Mouse (Mus musculus): Measurements from ENCODE around the gene Nop53.
A peak's percentile ranks its signal among the peaks of the same experiment; 100 is the strongest.

Nop53 gene

DNA sequence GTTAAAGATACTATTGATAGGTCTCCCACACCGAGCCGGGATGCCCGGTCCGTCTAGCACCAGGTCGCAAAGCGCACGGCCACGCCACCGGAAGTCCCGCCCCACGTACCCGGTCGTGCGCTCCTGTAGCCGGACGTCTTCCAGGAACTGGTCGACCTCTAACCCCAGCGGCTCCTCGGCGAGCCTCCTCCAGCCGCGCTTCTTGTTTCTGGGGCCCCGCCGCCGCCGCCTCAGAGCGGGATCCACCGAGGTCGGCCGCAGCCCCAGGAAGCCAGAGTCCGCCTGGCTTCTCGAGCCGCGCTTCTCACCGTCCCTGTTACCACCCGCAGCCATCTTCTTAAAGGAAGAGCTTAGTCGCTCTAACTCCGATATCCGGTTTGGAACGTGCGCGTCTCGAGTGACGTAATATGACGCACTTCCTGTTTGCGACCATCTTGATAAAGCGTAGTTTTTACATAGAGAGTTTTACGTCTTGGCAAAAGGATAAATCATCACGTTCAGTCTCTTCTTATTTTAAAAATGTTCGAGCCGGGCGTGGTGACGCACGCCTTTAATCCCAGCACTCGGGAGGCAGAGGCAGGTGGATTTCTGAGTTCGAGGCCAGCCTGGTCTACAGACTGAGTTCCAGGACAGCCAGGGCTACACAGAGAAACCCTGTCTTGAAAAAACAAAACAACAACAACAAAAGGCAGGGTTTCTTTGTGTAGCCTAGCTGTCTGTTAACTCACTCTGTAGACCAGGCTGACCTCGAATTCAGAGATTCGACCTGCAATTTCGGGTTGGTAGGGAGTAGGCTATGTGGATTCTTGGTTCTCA lies at the start of gene Nop53:
Nop53 (minus strand) TSS at position 354 of the 816 bp plus-strand sequence.
- peak; percentile 93 for DNase-seq

DNA sequence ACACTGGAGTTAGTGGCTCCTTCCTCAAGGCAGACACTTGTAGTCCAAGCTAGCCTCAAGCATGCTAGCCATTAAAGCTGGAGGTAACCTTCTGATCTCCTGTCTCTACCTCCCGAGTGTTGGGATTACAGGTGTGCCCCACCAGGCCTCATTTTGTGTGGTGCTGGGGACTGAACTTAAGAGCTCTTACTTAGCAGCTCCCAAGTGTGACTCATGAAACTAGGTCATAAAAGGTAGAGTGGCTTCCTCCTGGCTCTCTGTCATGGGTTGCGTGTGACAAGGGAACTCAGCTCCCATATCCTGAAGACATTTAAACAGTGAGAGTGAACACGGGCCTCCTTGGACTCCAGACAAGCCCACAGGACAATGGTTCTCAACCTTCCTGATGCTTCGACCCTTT lies 47.9 kb upstream of the Nop53 start:
- DNase-seq, result no peak

DNA sequence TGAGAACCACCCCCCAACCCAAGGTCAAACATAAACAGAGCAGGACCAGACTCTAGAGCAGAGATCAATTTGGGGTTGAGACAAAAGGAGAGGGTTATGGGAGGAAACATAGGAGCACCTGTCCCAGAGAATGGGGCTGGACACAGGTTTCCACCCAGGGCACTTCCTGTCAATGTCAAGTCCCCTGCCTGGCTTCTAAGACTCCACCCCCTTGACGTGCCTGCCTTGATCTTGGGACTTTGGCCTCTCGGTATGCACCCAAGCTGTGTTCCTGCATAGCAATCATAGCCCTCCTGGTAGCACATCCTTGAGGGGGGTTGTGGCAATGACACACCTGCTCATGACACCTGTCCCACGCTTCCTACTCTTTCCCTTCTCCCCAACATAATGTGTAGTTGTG lies 47.3 kb upstream of the Nop53 start:
- no peak for DNase-seq

DNA sequence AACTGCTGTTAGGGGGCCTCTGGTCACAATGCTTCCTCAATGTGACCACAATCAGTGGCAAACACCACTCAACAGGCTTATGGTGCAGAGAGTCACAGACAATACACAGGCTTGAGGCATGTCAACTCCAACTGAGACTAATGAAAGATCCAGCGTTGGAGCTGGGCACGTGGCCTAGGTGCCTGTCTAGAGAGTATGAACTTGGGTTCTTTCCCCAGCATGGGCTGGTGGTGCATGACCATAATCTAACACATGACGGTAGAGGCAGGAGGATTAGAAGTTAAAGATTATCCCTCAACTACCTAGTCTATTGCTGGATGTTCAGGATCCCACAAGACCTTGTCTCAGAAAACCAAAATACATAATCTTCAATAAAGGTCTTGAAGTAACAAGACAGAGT lies 45.9 kb upstream of the Nop53 start:
- no peak for DNase-seq

DNA sequence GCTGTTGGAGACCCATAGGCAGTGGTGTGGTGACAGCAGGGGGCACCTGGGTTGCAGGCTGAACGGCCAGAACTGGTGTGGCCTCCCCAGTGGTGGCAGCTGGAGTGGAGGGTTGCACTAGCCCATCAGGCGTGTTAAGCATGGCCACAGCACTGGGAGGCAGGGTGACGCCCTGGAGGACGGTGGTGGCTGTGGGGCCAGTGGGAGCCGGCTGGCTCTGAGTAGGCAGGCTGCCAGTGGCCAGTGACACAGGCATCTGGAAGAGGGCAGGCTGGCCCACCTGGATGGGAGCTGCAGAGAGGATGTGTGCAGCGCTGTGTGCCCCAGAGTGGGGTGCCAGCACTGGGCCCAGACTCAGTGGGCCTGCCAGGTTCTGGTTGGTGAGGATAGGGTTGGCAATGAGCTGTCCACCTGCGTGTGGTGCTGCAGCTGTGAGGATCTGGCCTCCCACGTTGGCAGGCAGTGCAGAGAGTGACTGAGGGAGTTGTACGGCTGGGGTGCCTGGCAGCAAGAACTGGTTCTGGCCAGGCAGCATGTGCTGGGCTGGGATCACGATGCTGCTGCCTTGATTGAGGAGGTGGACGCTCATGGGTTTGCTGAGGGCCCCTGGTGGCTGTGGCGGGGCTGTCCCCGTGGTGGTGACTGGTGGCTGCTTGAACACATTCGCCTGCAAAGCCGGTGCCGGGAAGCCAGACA lies 41.9 kb upstream of the Nop53 start:
- no peak for DNase-seq

DNA sequence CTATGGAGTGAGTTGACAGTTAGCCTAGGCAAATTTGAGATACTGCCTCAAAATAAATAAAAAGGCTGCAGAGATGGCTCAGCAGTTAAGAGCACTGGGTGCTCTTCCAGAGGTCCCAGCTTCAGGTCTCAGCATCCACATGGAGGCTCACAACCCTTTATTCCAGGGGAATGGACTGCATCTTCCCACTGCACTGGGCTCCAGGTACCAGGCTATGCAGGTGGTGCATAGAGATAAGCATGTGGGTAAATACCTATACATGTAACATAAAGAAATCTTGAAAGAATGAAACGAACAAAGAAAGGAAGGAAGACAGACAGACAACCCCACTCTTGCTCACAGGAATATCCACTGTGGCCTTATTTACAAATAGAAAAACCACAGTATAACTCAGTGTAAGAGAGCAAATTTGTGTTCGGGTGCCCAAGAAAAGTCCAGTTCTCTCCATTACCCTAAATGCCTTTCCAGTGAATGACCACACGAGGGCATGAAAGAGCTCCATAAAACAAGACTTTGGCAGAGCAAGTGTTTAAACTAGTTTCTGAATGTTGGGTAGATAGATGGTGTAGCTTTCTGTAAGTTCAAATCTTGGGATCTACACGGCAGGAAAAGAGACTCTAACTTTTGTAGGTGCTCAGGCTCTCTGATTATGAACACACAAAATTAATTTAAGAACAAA lies 37.0 kb upstream of the Nop53 start:
- no peak for DNase-seq

DNA sequence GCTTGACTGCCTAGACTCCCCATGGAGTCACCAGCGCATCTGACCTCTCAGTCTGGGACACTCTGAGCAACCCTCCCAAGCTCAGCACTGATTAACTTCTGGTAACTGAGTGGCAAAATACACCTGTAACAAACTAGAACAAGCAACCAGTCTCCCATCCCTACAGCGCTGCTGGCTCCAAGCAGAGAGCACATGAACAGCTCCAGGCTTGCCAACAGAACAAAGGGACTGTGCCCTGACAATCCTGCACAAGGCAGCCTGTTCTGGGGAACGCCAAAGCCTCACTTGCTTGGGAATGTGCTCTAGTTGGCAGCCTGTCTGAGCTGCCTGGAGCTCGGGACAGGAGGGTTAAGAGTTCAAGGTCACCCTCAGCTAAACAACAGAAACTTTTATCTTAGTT lies 35.7 kb upstream of the Nop53 start:
- DNase-seq, result no peak

DNA sequence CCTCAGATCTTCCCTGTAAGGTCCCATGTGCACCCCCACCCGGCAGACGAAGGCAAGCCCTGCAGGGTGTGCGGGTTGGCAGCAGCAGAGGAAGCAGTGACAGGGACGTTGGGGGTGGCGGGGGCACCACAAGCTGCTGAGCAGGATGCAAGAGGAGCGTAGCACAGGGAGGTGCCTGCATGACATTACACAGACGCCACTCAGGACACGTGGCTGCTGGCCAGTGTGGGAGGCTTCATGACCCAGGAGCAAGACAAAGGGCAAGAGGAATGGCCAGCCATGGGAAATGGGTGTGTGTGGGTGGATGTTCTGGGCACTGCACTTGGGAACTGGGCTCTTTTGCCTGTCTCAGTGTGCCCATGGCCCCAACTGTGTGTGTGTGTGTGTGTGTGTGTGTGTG lies 34.4 kb upstream of the Nop53 start:
- DNase-seq, result no peak

DNA sequence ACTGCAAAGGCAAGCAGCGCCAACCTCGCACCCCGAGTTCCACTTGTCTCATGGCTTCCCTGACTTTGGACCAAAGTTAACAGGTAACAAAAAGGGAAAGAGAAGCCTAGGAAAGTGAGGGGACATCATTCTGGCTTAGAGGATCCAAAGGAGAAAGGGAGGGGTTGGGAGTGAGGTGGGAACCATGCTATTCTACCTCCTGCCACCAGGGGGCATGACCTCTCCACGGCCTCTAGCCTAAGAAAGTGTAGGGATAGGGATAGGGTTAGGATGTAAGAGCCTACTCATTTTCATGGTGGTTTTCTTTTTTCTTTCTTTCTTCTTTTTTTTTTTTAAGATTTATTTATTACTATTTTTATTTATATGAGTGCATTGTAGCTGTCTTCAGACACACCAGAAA lies 30.0 kb upstream of the Nop53 start:
- DNase-seq, result peak; percentile 56

DNA sequence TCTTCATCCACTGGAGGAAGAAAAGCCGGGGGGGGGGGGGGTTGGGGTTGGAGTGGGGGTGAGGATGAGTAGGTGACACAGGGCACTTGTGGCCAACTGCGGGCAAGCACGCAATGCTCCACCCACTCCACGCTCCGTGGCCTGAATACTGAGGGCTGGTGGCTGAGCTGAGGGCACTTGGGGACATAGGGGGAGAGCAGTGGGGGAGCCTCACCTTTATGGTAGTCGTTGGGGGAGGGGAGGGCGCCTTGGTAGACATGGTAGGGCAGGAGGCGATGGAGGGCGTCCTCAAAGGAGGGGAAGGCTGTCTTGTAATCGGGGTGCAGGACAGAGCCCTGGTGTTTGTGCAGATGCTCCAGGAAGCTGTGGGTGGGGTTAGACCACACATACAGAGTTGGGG lies 29.6 kb upstream of the Nop53 start:
- DNase-seq, result no peak

DNA sequence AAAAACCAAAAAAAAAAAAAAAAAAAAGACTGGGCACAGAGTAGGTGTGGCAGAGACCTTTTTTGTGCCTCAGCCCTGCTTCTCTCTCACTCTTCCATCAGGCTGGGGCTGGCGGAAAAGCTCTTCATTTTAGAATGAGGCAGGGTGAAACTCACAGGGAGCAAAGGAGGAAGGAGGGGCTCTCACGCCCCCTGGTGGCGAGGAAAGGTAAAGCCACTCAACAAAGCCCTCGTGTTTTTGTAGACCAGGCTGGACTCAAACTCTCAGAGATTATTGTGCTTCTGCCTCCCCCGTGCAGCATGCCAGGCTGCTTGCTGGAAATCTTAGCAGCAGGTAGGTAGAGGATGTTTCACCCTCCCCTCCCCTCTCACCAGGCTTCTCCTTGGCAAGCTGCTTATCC lies 28.8 kb upstream of the Nop53 start:
- DNase-seq, result peak; percentile 59

DNA sequence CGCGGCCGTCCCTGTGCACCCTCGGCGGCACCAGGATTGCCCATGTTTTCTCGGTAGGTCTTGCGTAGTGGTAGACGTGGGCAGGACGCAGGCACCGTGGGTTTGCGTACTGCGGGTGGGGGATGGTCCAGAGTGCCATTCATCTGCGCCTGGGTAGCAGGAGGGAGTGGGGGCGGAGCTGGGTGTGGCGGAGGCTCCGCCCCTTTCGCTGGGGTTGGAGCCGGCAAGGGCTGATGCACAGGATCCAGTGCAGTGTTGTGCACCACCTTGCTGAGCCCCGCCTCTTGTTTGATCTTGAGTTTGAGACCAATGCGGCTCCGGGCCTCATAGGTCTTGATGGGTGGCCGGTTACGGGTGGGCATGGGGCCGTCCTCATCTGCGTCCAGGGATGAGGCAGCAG lies 26.4 kb upstream of the Nop53 start:
- no peak for DNase-seq

DNA sequence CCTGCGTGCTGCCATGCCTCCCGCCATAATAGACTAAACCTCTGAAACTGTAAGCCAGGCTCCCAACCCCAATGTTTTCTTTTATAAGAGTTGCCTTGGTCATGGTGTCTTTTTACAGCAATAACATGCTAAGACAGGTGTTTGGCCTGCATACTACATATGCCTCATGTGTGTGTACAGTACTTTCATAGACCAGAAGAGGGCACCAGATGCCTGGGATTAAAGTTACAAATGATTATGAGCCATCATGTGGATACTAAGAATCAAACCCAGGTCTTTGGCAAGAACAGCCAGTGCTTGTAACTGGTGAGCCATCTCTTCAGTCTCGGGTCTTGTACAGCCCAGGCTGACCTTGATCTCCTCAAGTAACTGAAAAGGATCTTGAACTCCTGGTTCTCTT lies 23.8 kb upstream of the Nop53 start:
- DNase-seq, result no peak

DNA sequence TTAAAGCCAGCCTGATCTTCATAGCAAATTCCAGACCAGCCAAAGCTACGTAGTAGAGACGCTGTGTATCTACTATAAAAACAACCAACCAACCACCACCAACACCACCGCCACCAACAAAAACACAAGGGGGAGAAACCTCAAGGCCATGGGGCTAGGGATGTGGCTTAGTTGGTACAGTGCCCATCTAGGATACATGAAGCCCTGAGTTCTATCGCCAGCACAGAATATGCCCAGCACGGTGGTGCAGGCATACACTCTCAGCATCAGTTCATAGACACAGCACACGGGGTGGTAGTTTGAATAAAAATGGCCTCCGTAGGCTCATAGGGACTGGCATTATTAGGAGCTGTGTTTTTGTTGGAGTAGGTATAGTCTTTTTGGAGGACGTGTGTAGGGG lies 22.4 kb upstream of the Nop53 start:
- DNase-seq, result no peak

DNA sequence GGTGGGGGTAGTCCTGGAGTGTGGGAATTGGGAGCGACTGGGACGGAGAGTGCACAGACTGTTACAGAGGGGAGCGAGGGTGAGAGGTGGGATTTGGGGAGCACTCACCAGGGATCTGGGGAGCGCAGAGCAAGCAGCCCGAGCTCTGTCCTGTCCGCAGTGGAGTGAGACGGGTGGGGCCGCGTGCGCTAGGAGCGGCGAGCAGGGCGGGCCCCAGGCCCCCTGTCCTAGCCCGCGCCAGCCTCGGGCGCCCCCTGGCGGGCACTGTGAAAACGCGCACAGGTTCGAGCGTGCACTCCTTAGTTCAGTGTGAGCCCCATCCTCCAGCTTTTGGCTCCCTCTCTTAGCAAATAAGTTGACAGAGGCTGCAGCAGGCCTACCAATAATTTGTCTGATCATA lies 21.4 kb upstream of the Nop53 start, which contains the start of gene Ehd2:
Ehd2 (minus strand) TSS at position 256 of the 400 bp plus-strand sequence.
- DNase-seq, result peak; percentile 65

DNA sequence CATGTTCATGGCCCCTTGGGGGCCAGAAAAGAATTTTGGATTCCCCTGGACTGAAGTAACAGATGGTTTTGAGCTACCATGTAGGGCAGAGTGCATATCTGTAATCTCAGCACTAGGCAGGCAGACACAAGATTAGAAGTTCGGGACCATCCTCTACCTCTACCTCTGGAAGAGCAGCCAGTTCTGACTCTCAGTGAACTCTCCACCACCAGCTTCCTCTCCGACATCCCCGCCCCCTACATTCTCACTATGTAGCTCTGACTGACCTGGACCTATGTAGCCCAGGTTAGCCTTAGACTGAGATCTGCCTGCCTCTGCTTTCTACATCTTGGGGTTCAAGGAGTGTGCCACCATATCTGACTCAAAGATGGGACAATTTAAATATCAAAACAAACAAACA lies 20.6 kb upstream of the Nop53 start:
- no peak for DNase-seq

DNA sequence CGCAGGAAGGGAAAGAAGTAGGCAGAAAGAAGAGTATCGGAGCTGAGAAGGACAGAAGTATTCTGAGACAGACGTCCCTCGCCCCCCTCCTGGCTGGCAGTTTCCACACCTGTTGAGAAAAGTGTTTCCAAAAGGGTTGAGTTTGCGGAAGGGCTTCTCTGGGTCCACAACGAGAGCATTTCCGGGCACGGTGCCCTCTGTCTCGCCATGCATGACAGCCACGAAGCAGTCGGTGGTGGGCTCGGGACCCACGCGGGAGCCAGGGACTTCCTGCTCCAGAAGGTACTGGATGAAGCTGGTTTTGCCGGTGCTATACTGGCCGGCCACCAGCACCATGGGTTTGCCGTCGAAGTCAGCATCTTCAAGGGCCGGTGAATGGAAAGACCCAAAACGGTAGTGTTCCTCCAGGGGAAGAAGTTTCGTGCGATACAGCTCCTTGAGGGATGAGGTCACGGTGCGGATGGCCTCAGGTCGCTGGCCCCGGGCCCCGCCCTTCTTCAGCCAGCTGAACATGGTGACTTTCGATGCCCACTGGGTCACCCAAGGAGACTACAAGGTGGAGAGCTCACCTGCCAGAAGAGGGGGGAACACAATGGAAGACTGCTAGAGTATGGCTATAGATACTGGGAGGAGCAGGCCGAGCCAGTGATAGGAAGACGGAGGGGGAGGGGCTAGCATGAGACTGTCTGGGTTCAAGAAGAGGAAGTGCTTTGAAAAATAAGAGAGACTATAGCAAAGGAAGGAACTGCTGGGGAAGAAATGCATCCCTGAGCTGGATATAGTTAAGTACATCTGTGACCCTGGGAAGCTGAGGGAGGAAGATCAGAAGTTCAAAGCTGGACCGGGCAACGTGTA lies 18.2 kb upstream of the Nop53 start:
- DNase-seq, result no peak

DNA sequence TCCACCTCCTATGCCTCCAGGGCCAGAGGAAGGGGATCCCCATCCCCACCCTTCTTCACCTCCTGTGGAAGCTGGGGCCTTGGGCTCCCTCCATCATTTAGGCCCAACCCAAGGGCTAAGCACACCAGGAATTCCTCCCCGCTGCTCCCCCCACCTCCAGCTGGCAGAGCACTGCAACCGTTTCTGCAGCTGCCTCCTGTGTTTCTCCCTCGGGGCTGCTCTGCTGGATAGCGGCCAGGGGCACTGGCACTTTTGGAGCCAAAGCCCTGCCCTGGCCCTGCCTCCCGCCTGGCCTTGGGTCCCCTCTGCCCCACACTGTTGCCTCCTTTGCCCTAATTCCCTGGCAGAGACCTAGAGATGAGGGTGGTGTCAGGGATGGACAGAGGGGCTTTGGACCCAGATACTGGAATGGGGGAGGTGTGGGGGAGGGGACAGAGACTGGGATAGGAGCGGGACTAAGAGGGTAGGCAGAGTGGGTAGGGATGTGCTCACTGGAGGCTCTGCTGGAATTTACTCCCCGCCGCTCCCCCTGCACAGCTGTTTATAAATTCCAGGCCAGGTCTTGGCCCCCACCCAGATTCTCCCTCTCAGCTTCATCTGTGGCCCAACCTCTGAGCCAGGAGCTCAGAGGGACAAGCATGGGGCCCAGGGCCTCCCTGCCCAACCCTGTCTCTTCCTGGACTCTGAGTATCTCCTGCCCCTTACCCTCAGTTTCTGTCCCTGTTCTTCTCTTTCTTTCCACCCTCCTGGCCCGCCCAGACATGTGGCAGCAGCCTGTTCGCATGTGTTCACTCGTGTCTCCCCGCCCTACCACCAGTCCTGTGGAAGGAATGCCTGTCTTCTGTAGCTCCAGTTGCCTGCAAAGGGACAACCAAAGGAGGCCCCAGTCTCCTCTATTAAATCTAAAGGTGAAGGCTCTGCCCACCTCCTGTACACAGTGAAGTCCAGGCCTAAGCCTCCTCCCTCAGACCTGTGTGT lies 16.7 kb upstream of the Nop53 start:
- no peak for DNase-seq

DNA sequence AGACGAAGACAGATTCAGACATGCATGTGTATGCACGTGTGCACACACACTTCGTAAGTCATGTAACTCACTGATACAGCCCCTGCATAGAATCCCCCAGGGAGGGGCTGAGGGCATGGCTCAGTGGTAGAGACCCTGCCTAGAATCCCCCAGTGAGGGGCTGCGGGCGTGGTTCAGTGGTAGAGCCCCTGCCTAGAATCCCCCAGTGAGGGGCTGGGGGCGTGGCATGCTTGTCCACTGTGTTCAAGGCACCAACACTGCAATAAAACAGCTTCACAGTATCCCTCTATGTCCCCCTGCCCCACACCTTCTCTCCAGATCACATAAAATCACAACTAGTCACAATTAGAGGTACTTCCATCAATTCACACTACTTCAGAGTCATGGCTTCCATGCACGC lies 15.9 kb upstream of the Nop53 start:
- no peak for DNase-seq

DNA sequence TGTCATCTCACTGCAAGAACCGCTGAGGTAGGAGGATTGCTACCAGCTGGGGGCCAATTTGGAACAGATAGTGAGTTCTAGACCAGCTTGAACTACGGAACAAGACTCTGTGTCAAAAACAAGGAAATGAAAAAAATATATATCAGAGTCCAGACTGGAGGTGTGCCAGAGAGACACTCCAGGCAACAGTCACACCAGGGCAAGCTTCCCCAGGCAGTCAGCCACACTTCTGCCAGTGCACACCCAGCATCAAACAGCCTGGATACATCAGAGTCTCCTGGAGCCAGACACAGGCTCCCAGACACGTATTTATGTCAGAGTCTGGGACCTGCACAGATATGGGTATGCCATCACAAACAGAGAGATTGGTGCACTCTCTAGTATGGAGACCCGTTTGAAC lies 15.4 kb upstream of the Nop53 start:
- no peak for DNase-seq

DNA sequence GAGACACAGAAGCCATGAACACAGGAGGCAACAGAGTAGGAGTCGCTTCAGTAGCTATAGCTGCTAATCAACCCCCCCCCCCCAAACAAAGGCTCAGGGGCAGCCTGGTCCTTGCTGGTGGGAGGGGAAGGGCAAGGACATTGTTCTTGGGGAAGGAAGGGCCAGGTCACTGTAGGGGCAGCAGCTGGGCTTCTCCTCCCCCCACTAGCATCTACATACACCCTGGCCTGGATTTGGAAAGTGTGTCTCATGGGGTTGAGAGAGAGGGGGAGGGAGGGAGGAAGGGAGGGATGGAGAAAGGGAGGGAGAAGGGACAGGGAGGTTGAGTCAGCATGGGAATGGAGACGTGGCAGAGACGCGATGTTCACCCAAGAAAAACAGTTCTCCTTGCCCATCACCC lies 14.8 kb upstream of the Nop53 start:
- DNase-seq, result no peak

DNA sequence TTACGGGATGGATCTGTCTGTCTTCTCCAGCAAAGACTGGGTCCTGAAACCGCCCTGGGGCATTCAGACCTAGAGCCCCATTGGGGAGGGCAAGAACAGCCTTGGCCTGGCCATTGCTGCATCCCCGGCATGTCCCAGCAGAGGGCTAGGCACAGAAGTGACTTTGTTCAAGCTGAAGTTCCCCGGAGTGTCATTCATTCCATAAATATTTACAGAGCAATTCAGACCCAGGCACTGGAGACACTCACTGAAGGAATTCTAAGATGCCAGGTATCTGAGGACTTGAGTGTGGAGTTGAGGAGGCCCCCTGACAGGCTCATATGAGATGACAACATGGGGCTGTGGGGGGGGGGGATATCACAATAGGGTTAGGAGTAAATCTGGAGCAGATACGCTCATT lies 10.3 kb upstream of the Nop53 start:
- no peak for DNase-seq

Data from cerebellum, adult 11 months (tissue).